Mouse (Mus musculus): ENCODE data around the gene Laptm5. TPM values are rescaled to one million over a fixed set of nuclear protein-coding genes. Genes with fewer than 3 reads are reported as not detected.

The Laptm5 gene
- total and polyA plus RNA-seq, 2 experiments from 2014 or later, result 14.7 to 15.9 TPM

DNA sequence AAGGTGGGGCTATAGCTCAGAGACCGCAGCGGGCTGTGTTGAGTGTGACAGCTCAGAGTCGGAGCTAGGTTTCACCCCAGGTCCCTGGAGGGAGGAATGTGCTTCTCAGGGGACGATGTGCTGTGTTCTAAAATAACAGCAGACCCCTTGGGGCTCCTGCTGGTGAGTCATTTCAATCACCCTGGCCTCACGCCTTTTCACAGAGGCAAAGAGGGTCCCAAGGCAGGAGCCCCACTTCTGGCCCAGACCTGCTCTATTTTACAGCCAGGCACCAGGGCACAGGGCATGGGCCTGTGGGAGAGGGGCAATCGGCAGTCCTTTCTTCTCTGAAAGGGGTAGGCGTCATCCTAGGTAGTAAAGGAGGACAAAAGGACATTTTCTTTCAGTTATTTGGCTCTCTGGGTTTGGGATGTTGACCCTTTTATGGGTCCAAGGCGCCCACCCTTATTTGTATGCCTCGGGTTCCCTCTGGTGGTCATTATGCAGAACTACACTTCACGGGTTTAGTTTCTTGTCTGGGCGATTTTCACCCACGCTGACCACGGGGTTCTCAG, 34.2 kb downstream of the Laptm5 start:
- DNase-seq (ENCODE audit: low spot score) (peak; percentile 36), ATAC-seq (ENCODE audit: insufficient read depth, low read depth) (no peak; the same call in 1 of the 2 replicates)
- no peaks in the 10 kb centered on the region for H3K36me3 ChIP-seq (replicated peaks; ENCODE audit: control insufficient read depth, insufficient read depth, low read length)
- no peak overlapping the region for H3K4me3 ChIP-seq (ENCODE audit: low read depth, low read length)
- no peak overlapping the region for H3K27ac ChIP-seq (ENCODE audit: low read depth)
- H3K27me3 ChIP-seq (ENCODE audit: control insufficient read depth, insufficient read depth, low read length), result peaks cover 17% of the 10 kb centered on the region
- TF ChIP-seq CTCF (IDR thresholded peaks at IDR 0.05; ENCODE audit: low read depth) (peak; percentile 81), EP300 (IDR thresholded peaks at IDR 0.05; ENCODE audit: low read depth) (no peak)
- 17% methylated on average over 13 of the region's 13 CpGs for WGBS
- H3K4me2 ChIP-seq (ENCODE audit: low read depth, low read length), result no peak overlapping the region
- no peaks in the 10 kb centered on the region for H3K9me3 ChIP-seq (replicated peaks; ENCODE audit: control insufficient read depth, low read length)
- H3K4me1 ChIP-seq (ENCODE audit: control insufficient read depth, insufficient read depth), result no peaks in the 10 kb centered on the region
- H3K9ac ChIP-seq (replicated peaks; ENCODE audit: low read depth, low read length), result no peak overlapping the region

- no peak overlapping the region for H3K27ac ChIP-seq (ENCODE audit: low read depth)
- peaks cover 17% of the 10 kb centered on the region for H3K27me3 ChIP-seq (ENCODE audit: control insufficient read depth, insufficient read depth, low read length)
- no peaks in the 10 kb centered on the region for H3K4me1 ChIP-seq (ENCODE audit: control insufficient read depth, insufficient read depth)
- 77% methylated on average over 35 of the region's 35 CpGs for WGBS
- no peak overlapping the region for H3K4me3 ChIP-seq (ENCODE audit: low read depth, low read length)
- H3K9ac ChIP-seq (replicated peaks; ENCODE audit: low read depth, low read length), result no peak overlapping the region
- ATAC-seq (ENCODE audit: insufficient read depth, low read depth) (no peak), DNase-seq (ENCODE audit: low spot score) (no peak)
- H3K4me2 ChIP-seq (ENCODE audit: low read depth, low read length), result no peak overlapping the region
- H3K36me3 ChIP-seq (replicated peaks; ENCODE audit: control insufficient read depth, insufficient read depth, low read length), result no peaks in the 10 kb centered on the region
- no peak for TF ChIP-seq CTCF (IDR thresholded peaks at IDR 0.05; ENCODE audit: low read depth)
- no peaks in the 10 kb centered on the region for H3K9me3 ChIP-seq (replicated peaks; ENCODE audit: control insufficient read depth, low read length)
Observed at GRCm38 (mm10) chr4:130949821-130950384, 37.0 kb downstream of the Laptm5 start.

- no peak overlapping the region for H3K4me3 ChIP-seq (ENCODE audit: low read depth, low read length)
- DNase-seq (ENCODE audit: low spot score) (no peak), ATAC-seq (ENCODE audit: insufficient read depth, low read depth) (no peak)
- no peaks in the 10 kb centered on the region for H3K27me3 ChIP-seq (ENCODE audit: control insufficient read depth, insufficient read depth, low read length)
- H3K9ac ChIP-seq (replicated peaks; ENCODE audit: low read depth, low read length), result no peak overlapping the region
- WGBS, result 36% methylated on average over 17 of the region's 17 CpGs
- no peak overlapping the region for H3K27ac ChIP-seq (ENCODE audit: low read depth)
- no peak overlapping the region for H3K4me2 ChIP-seq (ENCODE audit: low read depth, low read length)
- TF ChIP-seq EP300 (IDR thresholded peaks at IDR 0.05; ENCODE audit: low read depth) (no peak), CTCF (IDR thresholded peaks at IDR 0.05; ENCODE audit: low read depth) (peak; percentile 8; the same call in 1 of the 2 replicates)
- no peaks in the 10 kb centered on the region for H3K36me3 ChIP-seq (replicated peaks; ENCODE audit: control insufficient read depth, insufficient read depth, low read length)
- no peaks in the 10 kb centered on the region for H3K4me1 ChIP-seq (ENCODE audit: control insufficient read depth, insufficient read depth)
- H3K9me3 ChIP-seq (replicated peaks; ENCODE audit: control insufficient read depth, low read length), result no peaks in the 10 kb centered on the region
Observed at GRCm38 (mm10) chr4:130952531-130952930, 39.6 kb downstream of the Laptm5 start.

- no peak for DNase-seq (ENCODE audit: low spot score)
- 79% methylated on average over 10 of the region's 10 CpGs for WGBS
- no peaks in the 10 kb centered on the region for H3K9me3 ChIP-seq (replicated peaks; ENCODE audit: control insufficient read depth, low read length)
- no peak for TF ChIP-seq EP300 (IDR thresholded peaks at IDR 0.05; ENCODE audit: low read depth)
- TF ChIP-seq CTCF (IDR thresholded peaks at IDR 0.05; ENCODE audit: low read depth), result no peak
- H3K4me3 ChIP-seq (ENCODE audit: low read depth, low read length), result no peak overlapping the region
- H3K4me2 ChIP-seq (ENCODE audit: low read depth, low read length), result no peak overlapping the region
- no peak for ATAC-seq (ENCODE audit: insufficient read depth, low read depth)
- H3K4me1 ChIP-seq (ENCODE audit: control insufficient read depth, insufficient read depth), result no peaks in the 10 kb centered on the region
- no peak overlapping the region for H3K27ac ChIP-seq (ENCODE audit: low read depth)
- 0 out of 2 replicates have a peak, but pooled peaks cover 7% of the 10 kb centered on the region for H3K27me3 ChIP-seq (ENCODE audit: control insufficient read depth, insufficient read depth, low read length)
- H3K9ac ChIP-seq (replicated peaks; ENCODE audit: low read depth, low read length), result no peak overlapping the region
- H3K36me3 ChIP-seq (replicated peaks; ENCODE audit: control insufficient read depth, insufficient read depth, low read length), result no peaks in the 10 kb centered on the region
Observed at GRCm38 (mm10) chr4:130957156-130957555, 44.2 kb downstream of the Laptm5 start.

- H3K4me3 ChIP-seq (ENCODE audit: low read depth, low read length), result no peak overlapping the region
- no peak overlapping the region for H3K27ac ChIP-seq (ENCODE audit: low read depth)
- no peak overlapping the region for H3K9ac ChIP-seq (replicated peaks; ENCODE audit: low read depth, low read length)
- no peaks in the 10 kb centered on the region for H3K9me3 ChIP-seq (replicated peaks; ENCODE audit: control insufficient read depth, low read length)
- WGBS, result 49% methylated on average over 5 of the region's 5 CpGs
- H3K4me2 ChIP-seq (ENCODE audit: low read depth, low read length), result no peak overlapping the region
- no peak for TF ChIP-seq EP300 (IDR thresholded peaks at IDR 0.05; ENCODE audit: low read depth)
- TF ChIP-seq CTCF (IDR thresholded peaks at IDR 0.05; ENCODE audit: low read depth), result no peak
- ATAC-seq (ENCODE audit: insufficient read depth, low read depth), result no peak
- no peaks in the 10 kb centered on the region for H3K4me1 ChIP-seq (ENCODE audit: control insufficient read depth, insufficient read depth)
- H3K36me3 ChIP-seq (replicated peaks; ENCODE audit: control insufficient read depth, insufficient read depth, low read length), result no peaks in the 10 kb centered on the region
- 0 out of 2 replicates have a peak, but pooled peaks cover 7% of the 10 kb centered on the region for H3K27me3 ChIP-seq (ENCODE audit: control insufficient read depth, insufficient read depth, low read length)
- DNase-seq (ENCODE audit: low spot score), result no peak
Observed at GRCm38 (mm10) chr4:130958812-130959211, 45.9 kb downstream of the Laptm5 start.

GRCm38 (mm10) chr4:130959678-130960077, 46.8 kb downstream of the Laptm5 start:
- Histone ChIP-seq H3K27ac (ENCODE audit: low read depth) (no peak overlapping the region), H3K9me3 (replicated peaks; ENCODE audit: control insufficient read depth, low read length) (no peaks in the 10 kb centered on the region), H3K27me3 (ENCODE audit: control insufficient read depth, insufficient read depth, low read length) (0 out of 2 replicates have a peak, but pooled peaks cover 7% of the 10 kb centered on the region), H3K4me1 (ENCODE audit: control insufficient read depth, insufficient read depth) (no peaks in the 10 kb centered on the region), H3K4me2 (ENCODE audit: low read depth, low read length) (no peak overlapping the region), H3K36me3 (replicated peaks; ENCODE audit: control insufficient read depth, insufficient read depth, low read length) (no peaks in the 10 kb centered on the region), H3K9ac (replicated peaks; ENCODE audit: low read depth, low read length) (no peak overlapping the region), H3K4me3 (ENCODE audit: low read depth, low read length) (no peak overlapping the region)
- WGBS, result 53% methylated on average over 6 of the region's 6 CpGs
- DNase-seq (ENCODE audit: low spot score) (no peak), ATAC-seq (ENCODE audit: insufficient read depth, low read depth) (no peak)
- TF ChIP-seq EP300 (IDR thresholded peaks at IDR 0.05; ENCODE audit: low read depth), result no peak
- no peak for TF ChIP-seq CTCF (IDR thresholded peaks at IDR 0.05; ENCODE audit: low read depth)

Measured in heart, postnatal 0 days (tissue).